Mouse (Mus musculus) lung, postnatal 0 days (tissue): ENCODE measurements around the gene Iqce.

Experiments
- CTCF ChIP-seq: IDR thresholded peaks from 2 replicates; pipeline ENCODE4 v1.5.1; 2016; ENCODE audit warnings: antibody characterized with exemption, mild to moderate bottlenecking
- EP300 ChIP-seq: IDR thresholded peaks from 2 replicates; pipeline ENCODE4 v1.6.1; 2016; ENCODE audit warnings: antibody characterized with exemption, mild to moderate bottlenecking, control low read depth

DNA sequence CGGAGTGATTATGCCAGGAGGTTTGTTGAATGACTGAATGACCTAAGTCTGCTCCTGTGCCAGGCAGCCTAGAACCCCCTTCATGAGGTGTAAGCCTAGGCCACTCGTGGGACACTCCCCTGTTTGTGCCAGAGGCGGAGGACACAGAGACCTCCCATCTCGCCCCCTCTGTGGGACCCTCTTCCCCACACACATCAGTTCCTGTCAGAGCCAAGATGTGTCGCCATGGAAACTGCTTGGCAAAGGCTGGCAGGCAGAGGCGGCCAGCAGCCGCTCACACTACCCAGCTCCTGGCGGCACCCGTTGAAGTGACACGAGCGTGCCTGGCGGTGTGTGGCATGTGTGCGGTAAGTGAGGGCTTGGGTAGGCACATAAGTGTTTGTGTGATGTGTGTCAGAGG is 21.6 kb upstream of the Iqce start, which contains the start of gene Amz1:
- TF ChIP-seq CTCF (no peak), EP300 (no peak)
